Mouse (Mus musculus) cerebellum, postnatal 4 days (tissue): ENCODE measurements at regions not wholly inside any gene's neighbourhood (a gene's known extent, or its start where the extent isn't known, plus 50 kb on each side); places are given as distances from the start of the nearest gene placed in this dataset.

Source experiments
- DNase-seq, 2 experiments: peaks; one replicate each; pipeline ENCODE4 v3.0.0; 2022; ENCODE audit warnings: low spot score in 2 of 2, mixed read lengths in 1 of 2

GRCm38 (mm10) chr5:18080761-18081160 is 118.4 kb downstream of the Gnat3 start:
- no peak for DNase-seq

GRCm38 (mm10) chr5:18082219-18082618 is 119.9 kb downstream of the Gnat3 start:
- DNase-seq = no peak

- DNase-seq = no peak
Measured at GRCm38 (mm10) chr5:18083789-18084188, 121.4 kb downstream of the Gnat3 start.

- no peak for DNase-seq
Measured at GRCm38 (mm10) chr5:18085456-18085855, 123.1 kb downstream of the Gnat3 start.

GRCm38 (mm10) chr5:18087919-18088445 is 125.6 kb downstream of the Gnat3 start:
- peak in 1 of 2 experiments; percentile 39 for DNase-seq

- DNase-seq = no peak
Measured at GRCm38 (mm10) chr5:18089956-18090355, 127.6 kb downstream of the Gnat3 start.

- no peak for DNase-seq
Measured at GRCm38 (mm10) chr5:18114905-18115689, 152.7 kb downstream of the Gnat3 start.

- DNase-seq = no peak
Measured at GRCm38 (mm10) chr5:18135794-18136678, 173.7 kb downstream of the Gnat3 start.

GRCm38 (mm10) chr5:18137450-18138061 is 175.2 kb downstream of the Gnat3 start:
- no peak for DNase-seq

- no peak for DNase-seq
Measured at GRCm38 (mm10) chr5:18152241-18152640, 189.9 kb downstream of the Gnat3 start.

- no peak for DNase-seq
Measured at GRCm38 (mm10) chr5:18153703-18154102, 191.4 kb downstream of the Gnat3 start.

GRCm38 (mm10) chr5:18163515-18163914 is 196.6 kb downstream of the Gnai1 start:
- no peak for DNase-seq

GRCm38 (mm10) chr5:18177810-18178209 is 182.3 kb downstream of the Gnai1 start:
- DNase-seq = no peak

- DNase-seq = no peak
Measured at GRCm38 (mm10) chr5:18211395-18212057, 148.6 kb downstream of the Gnai1 start.
